Mouse (Mus musculus): ENCODE measurements around the gene Gopc. TPM values are rescaled to one million over a fixed set of nuclear protein-coding genes. Genes with fewer than 3 reads are reported as not detected.
A peak's percentile ranks its signal among the peaks of the same experiment; 100 is the strongest.
"Not testable (repeated sequence)": the region's sequence is repeated elsewhere in the genome, so short reads cannot be mapped to it uniquely, and the experiment has no call there.

Gopc gene
- total RNA-seq, 2 experiments from 2014 or later: 17.8 to 18.5 TPM

GRCm38 (mm10) chr10:52319506-52320286 is 62.2 kb downstream of the Gopc start:
- intact Hi-C loops (cut with DNase I): no loop called here
- no peak for DNase-seq

- peak; percentile 59 to 60 for DNase-seq
- intact Hi-C loops (cut with DNase I): loop anchor here (5.0 kb wide), 2 partner anchors 37 to 77 kb away; partner anchors contain the start of gene Dcbld1
These were observed 72.7 kb downstream of the Gopc start for GRCm38 (mm10) chr10:52309196-52309595.

GRCm38 (mm10) chr10:52304574-52304973 is 77.3 kb downstream of the Gopc start:
- intact Hi-C loops (cut with DNase I): no loop called here
- no peak for DNase-seq

GRCm38 (mm10) chr10:52302271-52302670 is 79.7 kb downstream of the Gopc start:
- intact Hi-C loops (cut with DNase I): no loop called here

GRCm38 (mm10) chr10:52301766-52302165 is 80.2 kb downstream of the Gopc start:
- no peak for DNase-seq
- intact Hi-C loops (cut with DNase I): no loop called here

More at GRCm38 (mm10) chr10:52302271-52302670, 79.7 kb downstream of the Gopc start:
- no peak for DNase-seq

GRCm38 (mm10) chr10:52298568-52298967 is 83.4 kb downstream of the Gopc start:
- intact Hi-C loops (cut with DNase I); DNase-seq: not testable (repeated sequence)

- no peak for DNase-seq
- intact Hi-C loops (cut with DNase I): no loop called here
These were observed 86.0 kb downstream of the Gopc start for GRCm38 (mm10) chr10:52295934-52296333.

GRCm38 (mm10) chr10:52293921-52294577 is 87.9 kb downstream of the Gopc start:
- DNase-seq: no peak
- intact Hi-C loops (cut with DNase I): no loop called here

GRCm38 (mm10) chr10:52292391-52292790 is 89.5 kb downstream of the Gopc start:
- DNase-seq; intact Hi-C loops (cut with DNase I): not testable (repeated sequence)

GRCm38 (mm10) chr10:52289261-52289660 is 92.7 kb downstream of the Gopc start:
- intact Hi-C loops (cut with DNase I): no loop called here
- DNase-seq: no peak

GRCm38 (mm10) chr10:52287852-52288533 is 93.9 kb downstream of the Gopc start:
- no peak for DNase-seq
- intact Hi-C loops (cut with DNase I): no loop called here

Other genes starting within 250 kb of the Gopc start
- under 1 TPM in 1 of 2 experiments, not detected in 1; 0.02 TPM for gene Ros1, start 186.9 kb downstream of the Gopc start, total RNA-seq (2021)
- gene Dcbld1, start 148.5 kb downstream of the Gopc start, total RNA-seq (2021): 1 to 10 TPM; 8.0 to 8.7 TPM
- gene Gm26741, start 23.4 kb downstream of the Gopc start, total RNA-seq (2021): not detected
- gene Nepn, start 6.8 kb upstream of the Gopc start, total RNA-seq (2021): under 1 TPM; 0.22 to 0.69 TPM
- 10 to 100 TPM; 27.4 to 31.2 TPM for gene Nus1, start 35.4 kb upstream of the Gopc start, total RNA-seq (2021)

Measured in heart, postnatal 14 days (tissue).